Mouse (Mus musculus) G1E (cell line): ENCODE results near the gene Nnmt. TPM values are rescaled to one million over a fixed set of nuclear protein-coding genes. Genes with fewer than 3 reads are reported as not detected.

Source experiments
- ATAC-seq: 2 replicates; pipeline ENCODE4 v1.8.0; 2016; ENCODE audit warnings: mild to moderate bottlenecking; ENCODE audit not compliant: insufficient number of reproducible peaks, poor library complexity, low FRiP score, severe bottlenecking; ENCODE audit errors: extremely low read depth
- DNase-seq: peaks from one replicate; pipeline ENCODE4 v3.0.0; 2012; ENCODE audit warnings: low spot score
- H3K27me3 ChIP-seq: 2 replicates; pipeline ENCODE4 v1.6.1; 2012; ENCODE audit warnings: mild to moderate bottlenecking, low read length, inconsistent platforms; ENCODE audit not compliant: insufficient read depth
- H3K36me3 ChIP-seq: replicated peaks from 2 replicates; pipeline ENCODE3; 2012; ENCODE audit warnings: mild to moderate bottlenecking, inconsistent platforms
- H3K4me1 ChIP-seq: 2 replicates; pipeline ENCODE4 v1.6.1; 2012; ENCODE audit warnings: low read depth, low read length, inconsistent platforms, mixed read lengths; ENCODE audit not compliant: insufficient read depth
- H3K4me3 ChIP-seq: 2 replicates; pipeline ENCODE4 v1.5.1; 2012; ENCODE audit warnings: low read depth, mild to moderate bottlenecking, inconsistent platforms, low read length, moderate library complexity, mixed read lengths
- H3K9me3 ChIP-seq: replicated peaks from 2 replicates; pipeline ENCODE4 v1.6.1; 2012; ENCODE audit warnings: inconsistent platforms
- CTCF ChIP-seq: IDR thresholded peaks from 2 replicates; pipeline ENCODE4 v1.5.1; 2012; ENCODE audit warnings: low read depth, low read length, inconsistent platforms, mixed read lengths
- GATA1 ChIP-seq: IDR thresholded peaks from 2 replicates; pipeline ENCODE4 v1.6.1; 2012; ENCODE audit warnings: borderline replicate concordance, low read length, inconsistent platforms, mixed read lengths
- GATA2 ChIP-seq: IDR thresholded peaks from 2 replicates; pipeline ENCODE4 v1.6.1; 2012; ENCODE audit warnings: low read depth, low read length, inconsistent platforms, borderline replicate concordance
- POLR2AphosphoS5 ChIP-seq: IDR thresholded peaks from 2 replicates; pipeline ENCODE4 v1.6.1; 2012; ENCODE audit warnings: low read depth, low read length, inconsistent platforms; ENCODE audit not compliant: insufficient replicate concordance
- TAL1 ChIP-seq: conservative IDR thresholded peaks from 2 replicates; pipeline ENCODE4 v1.6.1; 2012; ENCODE audit warnings: low read depth, low read length, inconsistent platforms, mixed read lengths
- polyA plus RNA-seq: library from polyadenylated mRNA; stranded (reverse); fragments of >175 nt; gene quantifications from 2 replicates; pipeline ENCODE4 v1.2.3, GENCODE M21; 2012
- total RNA-seq, 2 experiments: library from RNA; stranded (forward) in 1 of 2; stranded (reverse) in 1 of 2; fragments of 200-1000 nt in 1 of 2; fragments of >200 nt in 1 of 2; fragmentation: Nextera tagmentation in 1 of 2; gene quantifications; 2 replicates each; pipeline ENCODE4 v1.2.3; 2014 to 2017

The Nnmt gene
- total and polyA plus RNA-seq, 3 experiments = 0.66 TPM; not detected in 2

DNA sequence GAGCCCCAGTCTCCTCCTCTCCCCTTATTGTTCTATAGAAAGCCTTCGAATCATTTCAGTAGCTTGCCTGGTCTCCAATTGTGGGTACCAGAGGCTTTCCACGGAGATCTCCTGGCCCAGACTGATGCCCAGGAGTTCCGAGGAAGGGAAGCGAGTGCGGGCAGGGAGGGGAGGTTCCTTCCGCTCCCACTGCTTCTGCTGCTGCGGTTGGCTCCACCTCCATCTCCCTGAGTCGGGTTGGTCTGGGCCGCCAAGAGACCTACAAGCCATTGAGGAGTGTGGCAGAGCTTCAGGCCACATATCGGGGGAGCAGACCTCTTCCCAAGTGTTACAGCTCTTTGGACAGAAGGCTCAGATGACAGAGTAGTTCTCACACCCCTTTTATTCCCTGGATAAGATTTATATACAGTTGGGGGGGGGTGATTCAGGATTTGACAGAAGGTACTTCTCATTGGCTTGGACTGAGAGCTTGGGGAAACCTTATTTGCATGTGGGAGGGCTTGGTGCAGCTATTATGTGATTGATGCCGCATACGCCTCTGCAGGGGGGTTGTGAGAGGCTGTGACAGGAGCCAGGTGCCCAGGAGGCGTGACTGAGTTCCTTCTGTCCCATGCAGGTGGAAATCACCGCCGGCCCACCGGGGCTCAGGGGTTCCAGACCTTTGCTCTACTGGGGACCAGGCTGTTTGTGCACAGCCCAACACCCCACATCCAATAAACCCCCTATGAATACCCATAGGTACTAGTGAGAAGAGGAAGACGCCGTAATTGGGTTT lies 30.8 kb upstream of the Nnmt start:
- no peak overlapping the region for H3K4me3 ChIP-seq
- no peak for TF ChIP-seq CTCF
- TF ChIP-seq POLR2AphosphoS5 = no peak
- TF ChIP-seq GATA2 = no peak
- TF ChIP-seq TAL1 = no peak
- TF ChIP-seq GATA1 = no peak
- DNase-seq (no peak), ATAC-seq (no peak)
- peaks cover 17% of the 10 kb centered on the region for H3K27me3 ChIP-seq
- no peaks in the 10 kb centered on the region for H3K9me3 ChIP-seq
- H3K36me3 ChIP-seq = no peaks in the 10 kb centered on the region
- H3K4me1 ChIP-seq = no peaks in the 10 kb centered on the region

DNA sequence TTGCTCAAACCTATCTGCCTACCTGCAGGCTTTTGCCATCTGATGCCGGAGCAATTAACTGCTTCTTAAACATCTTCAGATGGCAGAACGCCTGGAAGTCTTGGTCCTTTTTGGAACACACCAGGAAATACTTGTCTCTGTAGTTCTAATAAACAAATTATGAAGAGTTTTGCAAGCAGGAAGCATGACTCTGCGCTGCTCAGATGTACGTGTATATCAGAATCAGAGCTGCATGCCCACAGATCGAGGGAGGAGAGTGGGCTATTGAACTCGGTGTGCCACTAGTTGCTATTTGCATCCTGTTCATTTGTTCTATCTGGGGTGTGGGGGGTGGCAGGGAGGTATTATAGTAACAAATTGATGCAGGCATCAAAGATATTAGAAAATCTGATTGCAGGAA lies 28.2 kb upstream of the Nnmt start:
- DNase-seq (no peak), ATAC-seq (no peak)
- TF ChIP-seq GATA1 (no peak), CTCF (no peak), TAL1 (no peak), POLR2AphosphoS5 (no peak), GATA2 (no peak)
- H3K4me1 ChIP-seq = no peaks in the 10 kb centered on the region
- H3K9me3 ChIP-seq = no peaks in the 10 kb centered on the region
- H3K27me3 ChIP-seq = peaks cover 12% of the 10 kb centered on the region
- H3K36me3 ChIP-seq = no peaks in the 10 kb centered on the region
- H3K4me3 ChIP-seq = no peak overlapping the region

DNA sequence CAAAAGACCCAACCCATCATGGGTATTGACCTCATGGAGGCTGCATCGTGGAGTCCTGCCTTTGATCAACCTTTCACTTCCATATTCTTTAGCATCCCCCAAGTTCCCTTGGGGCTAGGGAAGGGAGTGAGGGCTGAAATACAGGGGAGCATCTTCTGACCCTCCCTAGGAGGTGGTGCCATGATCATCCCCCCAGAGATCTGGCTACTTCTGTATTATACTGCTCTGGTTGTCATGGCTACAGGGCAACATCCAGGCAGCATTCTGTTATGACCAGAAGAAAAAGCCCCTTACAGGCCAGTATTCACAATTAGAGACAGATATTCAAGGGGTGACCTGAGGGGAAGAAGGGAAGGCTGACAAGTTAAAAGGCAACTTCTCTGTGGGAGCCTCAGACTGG lies 14.3 kb upstream of the Nnmt start:
- H3K36me3 ChIP-seq = no peaks in the 10 kb centered on the region
- DNase-seq (no peak), ATAC-seq (no peak)
- H3K9me3 ChIP-seq = no peaks in the 10 kb centered on the region
- peaks cover 2% of the 10 kb centered on the region; the same call in 1 of the 2 replicates for H3K4me1 ChIP-seq
- H3K4me3 ChIP-seq = no peak overlapping the region
- H3K27me3 ChIP-seq = peaks cover 6% of the 10 kb centered on the region; the same call in 1 of the 2 replicates
- TF ChIP-seq GATA2 = no peak

DNA sequence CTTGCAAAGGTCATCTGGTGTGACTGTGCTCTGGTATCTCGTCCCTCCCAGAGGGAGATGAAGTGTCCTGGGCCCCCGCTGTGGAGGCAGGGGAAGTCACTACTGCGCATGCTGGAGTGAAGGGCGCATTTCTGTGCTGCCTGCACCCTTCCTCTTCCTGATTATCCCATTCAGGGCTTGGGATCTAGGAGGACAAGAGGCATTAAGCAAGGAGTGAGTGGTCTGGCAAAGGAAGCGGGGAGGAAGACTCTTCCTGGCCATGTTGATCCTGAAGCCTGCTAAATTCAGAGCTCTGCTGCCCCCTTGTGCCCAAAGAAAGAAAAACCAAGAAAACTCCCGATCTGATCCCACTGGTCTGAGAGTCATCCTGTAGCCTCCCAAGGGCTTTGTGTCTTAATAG lies 13.6 kb upstream of the Nnmt start:
- ATAC-seq (no peak), DNase-seq (peak; percentile 53)
- TF ChIP-seq POLR2AphosphoS5 = no peak
- peak; percentile 30 for TF ChIP-seq CTCF
- no peak for TF ChIP-seq GATA2
- TF ChIP-seq GATA1 = no peak
- H3K4me3 ChIP-seq = no peak overlapping the region
- peaks cover 6% of the 10 kb centered on the region; the same call in 1 of the 2 replicates for H3K27me3 ChIP-seq
- no peaks in the 10 kb centered on the region for H3K36me3 ChIP-seq
- H3K4me1 ChIP-seq = peaks cover 2% of the 10 kb centered on the region; the same call in 1 of the 2 replicates
- no peaks in the 10 kb centered on the region for H3K9me3 ChIP-seq

DNA sequence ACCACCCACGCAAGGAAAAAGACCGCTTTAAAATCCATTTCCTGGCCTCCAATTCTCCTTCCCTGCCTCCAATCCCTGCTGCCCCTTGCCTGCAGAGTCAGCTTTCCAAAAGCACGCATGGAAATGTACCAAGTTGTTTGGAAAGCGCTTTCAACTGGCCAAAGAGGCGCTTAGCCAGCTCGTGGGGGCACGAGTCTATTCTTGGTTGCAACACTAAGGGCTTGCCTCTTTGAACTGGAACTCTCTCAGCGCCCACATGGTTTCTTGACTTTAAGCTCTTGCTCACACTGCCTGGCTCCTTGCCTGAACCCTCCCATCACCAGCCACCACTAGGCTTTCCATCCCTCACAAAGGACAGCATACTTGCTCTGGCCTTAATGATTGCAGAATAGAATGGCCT lies 13.2 kb upstream of the Nnmt start:
- ATAC-seq = no peak

DNA sequence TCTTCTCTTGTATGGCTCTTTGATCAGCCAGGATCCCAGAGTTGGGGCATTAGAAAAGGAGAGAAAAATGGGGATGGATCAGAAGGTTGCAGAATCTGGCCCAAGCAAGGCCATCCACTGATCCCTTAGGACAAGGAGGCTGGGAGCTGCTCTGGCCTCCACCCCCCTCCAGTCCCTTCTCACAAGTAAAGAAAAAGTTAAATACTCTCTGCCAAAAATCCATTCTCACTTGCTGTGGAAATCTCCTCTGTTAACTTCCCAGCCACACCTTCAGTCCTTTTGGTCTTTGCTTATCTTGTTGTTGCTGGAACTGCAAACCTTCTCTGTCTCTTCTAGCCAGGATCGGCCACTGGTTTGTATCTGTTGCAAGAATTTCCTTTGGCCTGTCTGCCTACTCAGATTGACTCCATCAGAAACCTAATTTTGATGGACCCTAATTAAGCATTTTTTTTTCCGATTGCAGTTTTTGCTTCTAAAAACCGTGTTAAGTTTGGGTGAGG lies 12.6 kb upstream of the Nnmt start:
- Histone ChIP-seq H3K36me3 (no peaks in the 10 kb centered on the region), H3K4me1 (peaks cover 2% of the 10 kb centered on the region; the same call in 1 of the 2 replicates), H3K4me3 (no peak overlapping the region), H3K9me3 (no peaks in the 10 kb centered on the region), H3K27me3 (peaks cover 8% of the 10 kb centered on the region)
- no peak for ATAC-seq
- no peak for DNase-seq
- TF ChIP-seq POLR2AphosphoS5 (no peak), CTCF (no peak), TAL1 (no peak), GATA2 (no peak)

More for the DNA sequence above, 13.2 kb upstream of the Nnmt start:
- Histone ChIP-seq H3K9me3 (no peaks in the 10 kb centered on the region), H3K4me3 (no peak overlapping the region), H3K4me1 (peaks cover 2% of the 10 kb centered on the region; the same call in 1 of the 2 replicates), H3K27me3 (peaks cover 6% of the 10 kb centered on the region; the same call in 1 of the 2 replicates), H3K36me3 (no peaks in the 10 kb centered on the region)
- no peak for DNase-seq
- TF ChIP-seq TAL1 = no peak

DNA sequence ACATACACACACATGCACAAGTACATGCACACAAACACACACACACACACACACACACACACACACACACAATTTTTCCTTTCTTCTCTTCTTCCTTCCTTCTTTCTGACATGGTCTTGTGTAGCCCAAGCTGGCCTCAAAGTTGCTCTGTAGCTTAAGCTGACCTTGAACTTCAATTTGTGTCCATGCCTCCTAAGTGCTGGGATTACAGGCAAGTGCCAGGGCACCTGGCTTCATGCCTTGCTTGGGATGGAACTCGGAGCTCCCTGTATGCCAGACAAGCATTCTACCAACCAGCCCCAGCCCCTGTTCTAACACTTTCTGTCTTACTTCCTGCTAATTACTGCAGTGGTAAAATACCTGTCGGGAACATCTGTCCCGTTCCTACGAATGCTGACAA lies 8.3 kb upstream of the Nnmt start:
- peaks cover 6% of the 10 kb centered on the region for H3K27me3 ChIP-seq
- DNase-seq (no peak), ATAC-seq (no peak)
- H3K9me3 ChIP-seq = no peaks in the 10 kb centered on the region
- no peaks in the 10 kb centered on the region for H3K36me3 ChIP-seq
- no peaks in the 10 kb centered on the region for H3K4me1 ChIP-seq
- H3K4me3 ChIP-seq = no peak overlapping the region
- TF ChIP-seq GATA1 (no peak), CTCF (no peak), POLR2AphosphoS5 (no peak), TAL1 (no peak), GATA2 (no peak)
